Mouse (Mus musculus) kidney, adult 2 months (tissue): ENCODE results near the gene Dnajb14. TPM values are rescaled to one million over a fixed set of nuclear protein-coding genes. Genes with fewer than 3 reads are reported as not detected.

ENCODE experiments used
- DNase-seq: peaks from one replicate; pipeline ENCODE4 v3.0.0; 2021
- H3K27ac ChIP-seq: fragments of 200-500 bp; 2 replicates; pipeline ENCODE4 v1.5.1; 2012; ENCODE audit warnings: low read depth, low read length, control low read depth, inconsistent platforms; ENCODE audit not compliant: insufficient read depth
- H3K27me3 ChIP-seq: fragments of 200-500 bp; replicated peaks from 2 replicates; pipeline ENCODE4 v1.6.1; 2012; ENCODE audit warnings: mild to moderate bottlenecking, moderate library complexity, low read length, inconsistent platforms; ENCODE audit not compliant: control insufficient read depth, insufficient read depth
- H3K36me3 ChIP-seq: fragments of 200-500 bp; 2 replicates; pipeline ENCODE4 v1.6.1; 2012; ENCODE audit warnings: mild to moderate bottlenecking, moderate library complexity, low read length, inconsistent platforms; ENCODE audit not compliant: control insufficient read depth, insufficient read depth
- H3K4me1 ChIP-seq: fragments of 200-500 bp; 2 replicates; pipeline ENCODE4 v1.6.1; 2011; ENCODE audit warnings: low read length; ENCODE audit not compliant: control insufficient read depth, insufficient read depth
- H3K4me3 ChIP-seq: fragments of 200-500 bp; 2 replicates; pipeline ENCODE4 v1.5.1; 2011; ENCODE audit warnings: mild to moderate bottlenecking, low read depth, low read length, control low read depth; ENCODE audit not compliant: insufficient read depth
- CTCF ChIP-seq: fragments of 200-500 bp; conservative IDR thresholded peaks from 2 replicates; pipeline ENCODE4 v1.5.1; 2011; ENCODE audit warnings: low read depth, mild to moderate bottlenecking, control low read depth, low read length, moderate library complexity, mixed read lengths; ENCODE audit not compliant: insufficient read depth, insufficient read length
- POLR2A ChIP-seq: fragments of 200-500 bp; IDR thresholded peaks from one replicate; pipeline ENCODE4 v1.6.1; 2011; ENCODE audit warnings: low read depth, low read length, control low read depth
- WGBS: fragments of 180-500 bp; shearing (Covaris S2); methylation state at CpG from one replicate; pipeline ENCODE4 v1.1.7; 2018; 5-methylcytosine and 5-hydroxymethylcytosine counted together
- polyA plus RNA-seq: library from polyadenylated mRNA; depleted of rRNA; stranded (reverse); fragments of >200 nt; gene quantifications from 2 replicates; pipeline ENCODE4 v1.2.3, GENCODE M21; 2012

The Dnajb14 gene
- polyA plus RNA-seq, 1 experiment = 6.2 TPM

DNA sequence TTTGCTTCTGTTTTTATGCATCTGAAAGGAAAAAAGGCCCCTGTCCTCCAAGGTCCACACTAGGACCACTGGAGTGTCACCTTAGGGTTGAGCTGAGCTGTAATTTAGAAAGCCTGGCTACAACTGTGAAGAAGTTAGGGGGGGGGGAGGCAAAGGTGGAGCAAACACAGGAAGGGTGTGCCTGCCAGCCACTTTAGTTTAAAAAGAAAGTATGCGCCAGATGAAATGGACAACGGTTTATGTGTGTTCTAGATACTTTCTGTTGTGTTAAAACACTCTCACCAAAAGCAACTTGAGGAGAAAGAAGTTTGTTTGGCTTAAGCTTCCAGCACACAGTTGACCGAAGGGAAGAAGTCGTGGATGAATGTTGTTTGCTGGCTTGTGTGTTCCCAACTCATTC, 33.8 kb upstream of the Dnajb14 start:
- Histone ChIP-seq H3K27ac (no peak overlapping the region), H3K36me3 (no peaks in the 10 kb centered on the region), H3K4me3 (no peak overlapping the region), H3K27me3 (no peaks in the 10 kb centered on the region), H3K4me1 (no peaks in the 10 kb centered on the region)
- WGBS = 78% methylated on average over 4 of the region's 4 CpGs
- TF ChIP-seq POLR2A (no peak), CTCF (no peak)
- DNase-seq = no peak

DNA sequence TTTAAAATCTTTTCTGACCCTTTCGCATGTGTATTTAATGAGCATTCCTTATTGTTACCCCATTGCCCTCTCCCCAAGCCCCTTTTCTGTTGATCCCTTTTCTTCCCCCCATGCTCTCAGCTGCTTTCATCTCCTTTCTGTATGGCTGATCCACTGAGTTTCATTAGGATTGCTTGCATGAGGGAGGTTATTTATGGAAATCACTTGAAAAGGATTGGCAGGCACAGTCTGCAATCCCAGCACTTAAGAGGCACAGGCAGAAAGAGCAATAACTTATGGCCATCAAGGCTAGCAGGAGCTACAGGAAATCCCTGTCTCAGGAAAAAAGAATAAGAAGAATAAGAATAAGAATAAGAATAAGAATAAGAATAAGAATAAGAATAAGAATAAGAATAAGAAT, 30.9 kb upstream of the Dnajb14 start:
- H3K4me1 ChIP-seq = no peaks in the 10 kb centered on the region
- no peaks in the 10 kb centered on the region for H3K36me3 ChIP-seq
- DNase-seq = no peak
- no peak overlapping the region for H3K4me3 ChIP-seq
- no peak overlapping the region for H3K27ac ChIP-seq
- TF ChIP-seq CTCF = no peak
- no peak for TF ChIP-seq POLR2A
- WGBS = 82% methylated on average over 1 of the region's 1 CpGs
- H3K27me3 ChIP-seq = no peaks in the 10 kb centered on the region

DNA sequence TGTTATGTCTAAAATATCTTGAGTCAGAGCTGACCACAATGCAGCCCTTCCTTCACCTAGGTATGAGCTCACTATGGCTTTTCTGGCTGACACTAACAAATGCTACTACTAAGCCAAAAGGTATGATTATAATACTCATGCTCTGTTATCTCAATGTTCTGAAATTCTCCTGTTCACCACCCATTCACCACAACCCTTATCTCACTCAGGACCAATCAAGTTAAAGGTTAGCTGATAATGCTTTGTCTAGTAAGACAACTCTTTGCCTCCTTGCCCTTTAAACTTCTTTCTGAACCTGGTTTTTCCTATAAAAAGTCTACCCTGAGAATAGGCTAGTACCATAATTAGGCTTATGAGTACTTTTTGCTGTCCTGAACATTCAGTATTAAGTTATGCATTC, 29.3 kb upstream of the Dnajb14 start:
- no peak overlapping the region for H3K27ac ChIP-seq
- H3K4me3 ChIP-seq = no peak overlapping the region
- no peaks in the 10 kb centered on the region for H3K4me1 ChIP-seq
- TF ChIP-seq CTCF = no peak
- TF ChIP-seq POLR2A = no peak
- DNase-seq = no peak
- H3K36me3 ChIP-seq = no peaks in the 10 kb centered on the region
- H3K27me3 ChIP-seq = no peaks in the 10 kb centered on the region

DNA sequence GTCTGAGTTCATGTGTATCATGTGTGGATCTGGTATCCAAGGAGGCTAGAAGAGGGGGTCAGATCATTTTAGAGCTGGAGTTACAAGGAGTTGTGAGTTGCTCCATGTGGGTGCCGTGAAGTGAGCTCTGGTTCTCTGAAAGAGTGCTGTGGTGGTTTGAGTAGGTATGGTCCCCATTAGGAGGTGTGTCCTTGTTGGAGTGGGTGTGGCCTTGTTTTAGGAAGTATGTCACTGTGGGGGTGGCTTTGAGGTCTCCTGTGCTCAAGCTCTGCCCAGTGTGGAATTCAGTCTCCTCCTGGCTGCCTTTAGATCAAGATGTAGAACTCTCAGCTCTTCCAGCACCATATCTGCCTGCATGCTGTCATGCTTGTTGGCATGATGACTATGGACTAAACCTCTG, 24.5 kb upstream of the Dnajb14 start:
- no peaks in the 10 kb centered on the region for H3K27me3 ChIP-seq
- H3K27ac ChIP-seq = no peak overlapping the region
- H3K4me1 ChIP-seq = no peaks in the 10 kb centered on the region
- WGBS = 88% methylated on average over 1 of the region's 1 CpGs
- H3K4me3 ChIP-seq = no peak overlapping the region
- H3K36me3 ChIP-seq = no peaks in the 10 kb centered on the region
- TF ChIP-seq CTCF = no peak
- TF ChIP-seq POLR2A = no peak
- no peak for DNase-seq

DNA sequence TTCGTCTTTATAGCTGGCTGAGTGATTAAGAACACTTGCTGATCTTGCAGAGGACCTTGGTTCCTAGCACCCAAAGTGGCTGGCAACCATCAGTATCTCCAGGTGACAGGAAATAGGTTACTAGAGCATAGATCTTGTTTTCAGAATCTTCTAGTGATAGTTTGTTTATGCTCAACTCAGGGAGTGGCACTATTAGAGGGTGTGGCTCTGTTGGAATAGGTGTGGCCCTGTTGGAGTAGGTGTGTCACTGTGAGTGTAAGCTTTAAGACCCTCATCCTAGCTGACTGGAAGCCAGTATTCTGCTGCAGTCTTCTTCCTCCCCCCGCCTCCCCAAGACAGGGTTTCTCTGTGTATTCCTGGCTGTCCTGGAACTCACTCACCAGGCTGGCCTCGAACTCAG, 23.2 kb upstream of the Dnajb14 start:
- no peak for DNase-seq
- TF ChIP-seq CTCF (no peak), POLR2A (no peak)
- H3K36me3 ChIP-seq = no peaks in the 10 kb centered on the region
- no peaks in the 10 kb centered on the region for H3K4me1 ChIP-seq
- no peaks in the 10 kb centered on the region for H3K27me3 ChIP-seq
- 96% methylated on average over 3 of the region's 3 CpGs for WGBS
- H3K4me3 ChIP-seq = no peak overlapping the region
- no peak overlapping the region for H3K27ac ChIP-seq

DNA sequence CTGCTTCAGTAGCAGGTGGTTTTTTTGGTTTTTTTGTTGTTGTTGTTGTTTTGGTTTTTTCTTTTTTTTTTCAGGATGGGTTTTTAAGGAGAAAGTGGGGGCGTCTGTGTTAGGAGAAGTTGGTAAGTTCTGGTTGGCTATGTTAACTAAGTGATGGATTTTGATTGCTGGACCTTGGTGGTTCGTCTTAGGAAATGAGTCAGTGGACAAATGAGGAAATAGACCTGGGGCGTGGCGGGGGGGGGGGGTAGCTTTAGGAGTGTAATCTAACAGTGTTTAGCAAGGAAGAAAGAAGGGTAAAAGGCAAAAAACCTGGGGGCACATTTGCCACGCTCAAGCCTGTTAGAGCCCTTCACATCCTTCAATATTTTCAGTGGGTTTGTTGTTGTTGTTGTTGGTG, 20.9 kb upstream of the Dnajb14 start:
- Histone ChIP-seq H3K36me3 (no peaks in the 10 kb centered on the region), H3K27ac (no peak overlapping the region), H3K27me3 (no peaks in the 10 kb centered on the region), H3K4me1 (no peaks in the 10 kb centered on the region), H3K4me3 (no peak overlapping the region)
- DNase-seq = no peak
- WGBS = 83% methylated on average over 5 of the region's 5 CpGs
- no peak for TF ChIP-seq POLR2A

DNA sequence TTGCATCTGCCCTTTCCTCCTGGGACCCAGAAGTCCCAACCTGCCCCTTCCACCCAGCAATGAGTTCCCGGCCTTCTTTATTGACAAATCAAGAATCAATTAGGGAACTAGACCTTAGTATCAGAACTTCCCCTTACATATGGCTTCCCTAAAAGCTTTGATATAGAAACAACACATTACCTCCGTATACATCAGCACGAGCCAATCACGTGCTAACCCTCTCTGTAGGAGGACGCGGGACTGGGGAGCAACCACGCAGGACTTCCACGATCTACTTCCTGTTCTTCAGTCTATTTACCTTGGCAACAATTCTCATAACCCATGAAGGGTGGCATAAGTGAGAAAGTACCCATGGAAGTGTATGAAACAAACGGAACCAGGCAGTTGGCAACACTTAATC, 19.1 kb upstream of the Dnajb14 start:
- no peak for DNase-seq
- no peaks in the 10 kb centered on the region for H3K4me1 ChIP-seq
- H3K36me3 ChIP-seq = no peaks in the 10 kb centered on the region
- no peak overlapping the region for H3K27ac ChIP-seq
- 85% methylated on average over 9 of the region's 9 CpGs for WGBS
- H3K4me3 ChIP-seq = no peak overlapping the region
- TF ChIP-seq POLR2A (no peak), CTCF (no peak)
- H3K27me3 ChIP-seq = no peaks in the 10 kb centered on the region

DNA sequence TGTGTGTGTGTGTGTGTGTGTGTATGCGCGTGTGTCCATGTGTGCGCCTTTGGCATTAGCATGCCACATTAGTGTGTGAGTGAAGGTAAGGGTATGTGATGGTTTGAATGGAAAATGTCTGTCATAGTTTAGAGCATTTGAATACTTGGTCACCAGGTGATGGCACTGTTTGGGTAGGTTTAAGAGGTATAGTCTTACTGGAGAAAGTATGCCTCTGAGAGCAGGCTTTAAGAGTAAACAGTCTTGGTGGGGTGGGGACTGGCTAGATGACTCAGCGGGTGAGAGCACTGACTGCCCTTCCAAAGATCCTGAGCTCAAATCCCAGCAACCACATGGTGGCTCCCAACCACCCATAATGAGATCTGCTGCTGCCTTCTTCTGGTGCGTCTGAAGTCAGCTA, 17.8 kb upstream of the Dnajb14 start:
- WGBS = 89% methylated on average over 5 of the region's 5 CpGs
- Histone ChIP-seq H3K36me3 (no peaks in the 10 kb centered on the region), H3K4me3 (no peak overlapping the region), H3K27ac (no peak overlapping the region), H3K27me3 (no peaks in the 10 kb centered on the region), H3K4me1 (no peaks in the 10 kb centered on the region)
- no peak for DNase-seq
- TF ChIP-seq POLR2A (no peak), CTCF (no peak)
